Mouse (Mus musculus): ENCODE data around the gene Fam3b.

DNA sequence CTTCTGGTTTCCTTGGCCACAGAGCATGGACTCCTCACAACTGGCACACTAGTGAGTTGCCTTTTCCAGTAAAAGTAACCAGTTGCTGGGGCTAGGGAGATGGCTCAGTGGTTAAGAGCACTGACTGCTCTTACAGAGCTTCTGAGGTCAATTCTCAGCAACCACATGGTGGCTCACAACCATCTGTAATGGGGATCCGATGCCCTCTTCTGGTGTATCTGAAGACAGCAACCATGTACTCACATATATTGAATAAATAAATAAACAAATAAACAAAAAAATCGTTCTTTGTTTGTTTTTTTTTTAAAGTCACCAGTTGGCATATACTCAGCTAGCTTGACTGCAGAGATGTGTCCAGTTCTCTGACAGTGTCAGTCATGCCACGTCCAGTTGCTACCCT lies 1.7 kb upstream of the Fam3b start:
- no peak for TF ChIP-seq USF1 (IDR thresholded peaks at IDR 0.05; ENCODE audit: low read depth)
- TF ChIP-seq POLR2A (IDR thresholded peaks at IDR 0.05; ENCODE audit: insufficient read length, low read depth), result no peak
- TF ChIP-seq REST (IDR thresholded peaks at IDR 0.05; ENCODE audit: insufficient read depth, insufficient read length), result no peak
- no peak for TF ChIP-seq POLR2AphosphoS2 (IDR thresholded peaks at IDR 0.05; ENCODE audit: insufficient read length, low read depth)
- no peak for TF ChIP-seq TCF3 (IDR thresholded peaks at IDR 0.05; ENCODE audit: insufficient read length, low read depth)
- no peak for TF ChIP-seq SRF (IDR thresholded peaks at IDR 0.05; ENCODE audit: control insufficient read depth, insufficient read length, low read depth)
- TF ChIP-seq TCF12 (IDR thresholded peaks at IDR 0.05; ENCODE audit: insufficient read depth, poor library complexity, severe bottlenecking), result no peak
- no peak for TF ChIP-seq MAX (IDR thresholded peaks at IDR 0.05; ENCODE audit: low read depth)
- TF ChIP-seq E2F4 (IDR thresholded peaks at IDR 0.05; ENCODE audit: insufficient read depth), result no peak
- no peak for TF ChIP-seq MYOD1 (IDR thresholded peaks at IDR 0.05; ENCODE audit: control insufficient read depth in 1 of 3, insufficient read length in 2 of 3, low read depth in 2 of 3)

Data from myocyte (in vitro differentiated cells).